Mouse (Mus musculus) yolk sac, embryonic 10.5 days (tissue): ENCODE data around the gene Atpaf2.
A peak's percentile ranks its signal among the peaks of the same experiment; 100 is the strongest.
"Not testable (repeated sequence)": the region's sequence is repeated elsewhere in the genome, so short reads cannot be mapped to it uniquely, and the experiment has no call there.

Experiments
- DNase-seq: peaks from one replicate; pipeline ENCODE4 v3.0.0-alpha.2; 2017; ENCODE audit warnings: low spot score

The Atpaf2 gene

DNA sequence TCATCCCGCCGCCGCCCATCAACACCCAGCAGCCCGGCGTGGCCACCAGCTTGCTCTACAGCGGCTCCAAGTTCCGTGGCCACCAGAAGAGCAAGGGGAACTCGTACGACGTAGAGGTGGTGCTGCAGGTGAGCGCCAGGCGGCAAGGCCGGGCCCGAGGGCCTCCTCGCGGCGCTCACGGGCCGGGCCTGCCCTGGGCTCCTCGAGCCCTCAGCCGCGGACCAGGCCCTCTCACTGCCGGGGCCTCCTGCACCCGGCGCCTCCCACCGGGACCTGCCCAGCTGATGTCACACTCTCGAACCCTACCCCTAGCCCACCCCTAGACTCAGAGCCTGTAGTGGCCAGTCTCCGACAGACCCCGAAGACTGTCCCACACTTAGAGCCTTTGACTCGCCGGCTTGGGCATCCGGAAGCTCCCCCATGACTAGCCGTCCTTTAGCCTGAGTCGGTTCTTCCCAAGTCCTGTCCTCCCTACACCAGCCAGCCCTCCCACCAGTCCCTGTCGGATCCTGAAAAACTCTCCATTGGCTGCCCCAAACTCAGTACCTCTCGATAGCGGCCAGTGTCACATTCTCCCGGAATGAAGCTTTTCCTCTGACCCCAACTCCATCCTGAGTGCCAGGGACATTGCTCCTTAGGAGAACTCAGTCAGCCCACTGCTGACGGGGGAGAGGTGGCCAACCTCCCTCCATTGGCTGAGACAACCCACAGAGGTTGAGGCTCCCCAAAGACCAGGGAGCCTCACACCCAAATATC is at the start of gene Atpaf2:
TSS of gene Atpaf2 (minus strand) at position 741 of the 756 bp plus-strand sequence.
- peak; percentile 15 for DNase-seq

DNA sequence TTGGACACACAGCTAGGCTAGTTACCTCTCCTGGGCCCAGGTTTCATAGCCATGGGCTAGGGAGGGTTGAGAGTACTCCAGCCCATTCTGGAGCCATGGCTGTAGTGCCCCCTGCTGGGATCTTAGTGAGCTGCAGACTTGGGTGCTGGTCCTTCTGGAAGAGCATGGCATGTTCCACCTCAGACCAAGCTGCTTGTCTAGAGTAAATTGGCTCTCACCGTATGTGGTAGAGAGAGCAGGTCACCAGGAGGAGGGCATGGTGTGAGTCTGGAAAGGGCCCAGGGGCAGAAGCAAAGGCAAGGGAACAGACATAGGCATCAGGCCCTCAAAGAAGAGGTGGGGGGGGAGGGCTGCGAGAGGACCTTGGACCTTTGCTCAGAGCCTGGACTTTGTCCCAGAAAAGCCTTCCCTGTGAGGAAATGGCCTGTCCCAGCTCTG is 47.7 kb upstream of the Atpaf2 start:
- DNase-seq: peak; percentile 83

DNA sequence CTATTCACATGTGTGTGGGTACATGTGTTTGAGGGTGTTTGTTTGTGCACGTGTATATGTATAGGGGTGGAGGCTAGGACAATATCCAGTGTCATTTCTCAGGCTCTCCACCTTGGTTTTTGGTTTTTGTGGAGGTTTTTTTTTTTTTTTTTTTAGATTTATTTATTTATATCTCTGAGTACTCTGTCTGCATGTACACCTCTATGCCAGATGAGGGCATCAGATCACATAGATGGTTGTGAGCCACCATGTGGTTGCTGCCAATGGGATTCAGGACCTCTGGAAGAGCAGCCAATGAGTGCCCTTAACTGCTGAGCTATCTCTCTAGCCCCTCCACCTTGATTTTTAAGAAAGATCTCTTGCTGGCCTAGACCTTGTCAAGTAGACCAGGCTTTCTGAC is 39.7 kb upstream of the Atpaf2 start:
- DNase-seq: no peak

DNA sequence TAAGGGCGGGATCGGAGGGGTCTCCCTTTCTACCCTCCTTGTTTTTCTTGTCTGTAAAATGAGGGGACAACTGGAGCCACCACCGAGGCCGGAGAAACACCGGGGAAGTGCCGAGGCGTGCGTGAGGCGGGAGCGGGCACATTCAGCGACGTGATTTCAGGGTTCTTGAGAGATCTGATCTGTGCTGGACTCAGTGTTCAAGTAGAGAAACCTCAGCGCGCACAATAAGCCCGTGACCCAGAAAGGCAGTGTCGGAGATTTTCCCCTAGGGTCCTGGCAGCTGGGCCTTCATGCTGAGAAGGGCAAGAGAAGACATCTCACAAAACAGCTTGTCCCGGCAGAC is 36.5 kb upstream of the Atpaf2 start:
- DNase-seq: no peak

DNA sequence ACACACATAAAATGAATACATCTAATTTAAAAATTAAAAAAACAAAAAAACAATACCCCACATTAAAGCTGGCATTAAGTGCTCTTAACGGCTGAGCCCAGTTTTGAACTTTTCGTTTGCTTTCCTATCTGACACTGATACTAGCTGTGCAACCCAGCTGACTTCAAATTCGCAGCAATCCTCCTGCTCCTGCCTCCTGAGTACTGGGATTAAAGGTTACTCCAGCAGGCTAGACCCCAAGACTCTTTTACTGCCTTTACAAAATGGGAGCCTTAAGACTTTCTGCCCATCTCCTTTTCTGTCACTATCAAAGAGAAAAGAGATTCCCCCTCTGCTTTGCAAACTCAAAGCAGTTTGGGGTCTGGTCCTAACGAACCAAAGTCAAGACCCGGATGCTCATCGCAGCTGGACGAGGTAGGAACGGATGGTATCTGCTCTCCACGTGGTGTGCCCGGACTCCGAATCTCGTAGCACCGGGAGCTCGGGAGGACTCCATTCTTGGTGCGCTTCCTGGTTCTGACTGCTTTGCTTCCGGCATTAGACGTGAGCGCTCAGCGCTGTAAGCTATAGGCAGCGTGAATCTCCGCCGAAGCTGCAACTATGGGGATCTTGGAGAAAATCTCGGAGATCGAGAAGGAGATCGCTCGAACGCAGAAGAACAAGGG is 36.0 kb upstream of the Atpaf2 start, which contains the start of gene Drg2:
TSS of gene Drg2 (plus strand) at position 512 of the 665 bp plus-strand sequence.
- DNase-seq: peak; percentile 89

DNA sequence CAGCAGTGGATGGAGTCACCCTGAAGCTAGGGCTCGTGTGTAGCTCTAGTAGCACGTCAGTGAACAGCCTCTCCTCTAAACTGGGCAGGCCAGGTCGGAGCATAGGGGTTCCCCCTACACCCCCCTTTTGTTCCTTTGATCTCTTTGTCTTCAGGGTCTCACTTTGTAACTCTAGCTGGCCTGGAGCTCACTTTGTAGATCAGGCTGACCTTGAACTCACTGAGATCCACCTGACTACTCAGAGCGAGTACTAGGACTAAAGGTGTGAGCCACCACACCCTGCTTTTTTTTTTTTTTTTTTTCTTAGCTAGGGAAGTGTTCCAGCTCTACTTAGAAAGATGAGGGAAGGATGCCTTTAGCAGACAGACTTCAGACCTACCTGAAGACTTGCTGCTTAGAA is 25.8 kb upstream of the Atpaf2 start:
- no peak for DNase-seq

DNA sequence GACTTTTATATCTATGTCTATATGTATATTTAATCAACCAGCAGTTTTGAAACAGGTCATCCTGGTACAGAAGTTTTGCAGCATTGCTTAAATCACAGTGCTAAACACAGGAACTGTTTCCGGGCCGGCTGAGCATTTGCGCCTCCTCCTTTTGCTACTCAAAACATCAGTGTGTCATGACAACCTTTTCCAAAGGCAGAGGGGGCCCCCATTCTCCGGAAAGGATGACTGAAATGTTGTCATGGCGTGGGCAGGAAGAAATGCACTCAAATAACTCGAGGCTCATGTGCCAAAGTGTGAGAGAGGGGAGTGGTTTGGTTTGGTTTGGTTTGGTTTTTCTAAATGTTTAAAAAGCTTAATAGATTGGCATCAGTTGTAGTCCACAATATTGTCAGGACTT is 24.6 kb upstream of the Atpaf2 start:
- DNase-seq: no peak

DNA sequence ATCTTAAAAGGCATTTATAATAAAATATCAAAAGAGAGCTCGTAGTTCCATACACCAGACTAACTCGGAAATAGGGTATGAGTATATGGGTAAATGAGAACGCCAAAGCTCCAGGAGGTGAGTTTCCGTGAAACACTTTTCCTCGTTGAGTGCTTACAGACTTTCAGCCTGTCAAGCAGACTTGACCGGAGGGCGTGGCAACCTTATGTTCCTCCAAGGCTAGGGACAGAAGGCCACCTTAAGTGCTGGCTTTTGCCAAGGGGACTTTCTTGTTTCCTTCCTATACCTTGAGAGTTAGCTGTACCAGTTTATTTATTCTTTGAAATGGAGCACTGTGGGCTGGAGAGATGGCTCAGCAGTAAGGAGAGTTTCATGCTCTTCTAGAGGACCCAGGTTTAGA is 21.9 kb upstream of the Atpaf2 start:
- DNase-seq: peak; percentile 19

DNA sequence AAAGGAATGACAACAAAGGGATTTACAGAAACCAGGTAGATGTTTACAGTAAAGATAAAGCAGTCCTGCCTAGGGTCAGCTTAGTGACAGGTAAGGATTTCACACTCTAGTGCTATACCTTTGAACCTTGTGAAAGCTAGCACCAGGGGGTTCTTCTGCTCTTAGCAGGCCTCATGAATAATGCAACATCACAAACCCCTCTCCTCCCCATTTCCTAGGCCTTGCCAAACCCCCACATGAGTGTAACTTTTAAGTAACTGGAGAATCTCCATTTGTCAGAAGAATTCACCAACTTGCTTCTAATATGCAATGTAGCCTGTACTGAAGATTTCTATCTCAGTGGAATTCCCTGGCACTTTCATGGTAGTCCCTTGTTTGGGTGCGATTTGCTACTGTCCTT is 21.4 kb upstream of the Atpaf2 start:
- DNase-seq: not testable (repeated sequence)

DNA sequence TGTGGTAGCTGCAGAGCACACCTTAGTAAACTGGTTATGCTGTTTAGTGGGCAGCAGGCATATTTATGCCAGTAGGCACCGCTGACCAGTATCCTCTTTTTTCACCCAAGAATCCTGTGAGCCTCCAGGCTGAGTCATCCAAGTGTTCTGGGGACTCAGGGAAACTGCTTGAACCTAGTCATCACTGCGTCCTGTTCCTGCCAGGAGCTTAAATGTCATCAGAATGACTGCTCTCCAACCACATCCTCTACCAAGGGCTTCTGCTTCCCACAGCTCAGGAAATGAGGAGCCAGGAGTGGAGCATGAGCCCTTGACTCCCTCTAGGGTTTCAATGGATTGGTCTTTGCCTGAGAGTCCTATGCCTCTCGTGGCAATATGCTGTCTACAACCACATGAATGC is 18.4 kb upstream of the Atpaf2 start:
- no peak for DNase-seq

DNA sequence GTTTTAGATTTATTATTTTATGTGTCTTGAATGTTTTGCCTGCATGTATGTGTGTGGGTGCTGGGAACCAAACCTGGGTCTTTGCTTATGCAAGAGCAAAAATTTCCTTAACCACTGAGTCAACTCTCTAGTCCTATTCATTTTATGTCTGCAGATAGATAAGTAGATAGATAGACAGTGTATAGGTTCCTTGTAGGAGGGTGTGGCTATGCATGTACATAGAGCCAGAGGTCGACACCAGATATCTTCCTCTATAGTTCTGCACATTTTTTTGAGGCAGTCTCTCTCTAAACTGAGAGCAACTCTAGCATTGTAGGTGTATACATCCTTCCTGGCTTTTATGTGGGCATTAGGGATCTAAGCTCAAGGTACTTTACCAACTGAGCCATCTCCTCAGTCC is 16.9 kb upstream of the Atpaf2 start:
- no peak for DNase-seq

DNA sequence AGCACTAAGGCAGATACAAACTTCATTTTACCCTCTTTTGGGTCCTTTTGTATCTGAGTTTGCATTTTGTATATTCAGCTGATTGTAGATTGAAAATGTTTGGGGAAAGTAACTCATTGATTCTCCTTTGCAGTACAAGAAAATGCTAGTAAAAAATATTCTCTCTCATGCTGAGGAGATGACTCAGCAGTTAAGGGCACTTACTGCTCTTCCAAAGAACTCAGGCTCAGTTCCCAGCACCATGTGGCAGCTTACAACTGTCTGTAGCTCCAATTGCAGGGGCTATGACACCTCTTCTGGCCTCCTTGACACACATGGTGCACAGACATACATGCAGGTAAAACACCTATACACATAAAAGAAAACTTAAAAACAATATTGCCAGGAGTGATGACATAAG is 15.2 kb upstream of the Atpaf2 start:
- no peak for DNase-seq

DNA sequence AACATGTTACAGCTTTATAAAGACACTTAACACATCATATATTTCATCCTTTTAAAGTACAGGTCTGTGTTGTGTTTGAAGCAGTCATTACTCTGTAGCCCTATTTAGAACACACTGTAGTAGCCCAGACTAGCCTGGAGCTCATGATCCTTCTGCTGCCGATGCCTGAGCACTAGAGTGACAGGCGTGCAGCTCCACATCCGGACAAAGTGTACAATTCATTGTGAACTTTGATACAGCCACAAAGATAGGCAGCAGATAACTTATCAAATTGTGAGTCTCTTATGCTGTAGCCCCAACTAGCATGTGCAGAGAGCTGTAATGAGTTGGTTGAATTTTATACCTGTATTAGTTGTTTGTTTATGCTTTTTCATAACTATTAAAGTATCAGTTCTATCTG is 9.4 kb upstream of the Atpaf2 start:
- DNase-seq: no peak

DNA sequence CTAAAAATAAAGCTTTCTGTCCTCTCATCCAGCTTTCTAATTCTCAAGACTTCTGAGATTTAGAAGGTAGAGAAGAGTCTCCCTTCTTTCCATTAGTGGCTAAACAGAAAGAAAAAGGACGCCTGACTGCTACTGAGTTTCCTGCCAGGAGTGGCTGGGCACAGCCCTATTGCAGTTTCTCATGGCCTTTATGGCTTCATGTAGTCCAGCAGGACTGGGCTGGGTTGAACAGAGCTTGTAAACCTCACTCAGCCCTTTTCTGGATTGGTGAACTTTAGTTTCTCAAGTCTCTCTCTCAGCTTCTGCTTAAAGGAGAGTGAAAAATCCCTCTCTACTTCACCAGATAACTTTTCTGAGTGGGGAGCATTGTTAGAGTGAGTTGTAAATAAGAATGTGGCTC is 8.2 kb upstream of the Atpaf2 start:
- no peak for DNase-seq

DNA sequence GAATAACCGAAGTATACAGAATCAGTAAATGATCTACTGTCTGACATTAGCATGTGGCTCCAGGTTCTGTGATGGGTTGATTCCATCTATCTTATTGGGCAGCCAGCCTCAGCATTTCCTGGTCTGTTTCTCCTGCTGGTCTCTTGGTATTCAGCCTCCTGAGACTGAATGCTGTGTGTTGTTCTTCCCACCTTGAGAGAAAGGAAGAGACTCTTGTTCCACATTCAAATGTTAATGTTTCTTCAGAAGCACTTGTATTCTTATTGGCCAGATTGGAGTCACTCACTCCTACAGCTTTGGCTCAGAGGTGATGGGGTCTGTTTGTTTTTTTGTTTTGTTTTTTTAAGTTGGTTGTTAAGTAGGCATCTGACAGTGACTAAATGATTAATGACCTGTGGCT is 4.7 kb upstream of the Atpaf2 start:
- no peak for DNase-seq

DNA sequence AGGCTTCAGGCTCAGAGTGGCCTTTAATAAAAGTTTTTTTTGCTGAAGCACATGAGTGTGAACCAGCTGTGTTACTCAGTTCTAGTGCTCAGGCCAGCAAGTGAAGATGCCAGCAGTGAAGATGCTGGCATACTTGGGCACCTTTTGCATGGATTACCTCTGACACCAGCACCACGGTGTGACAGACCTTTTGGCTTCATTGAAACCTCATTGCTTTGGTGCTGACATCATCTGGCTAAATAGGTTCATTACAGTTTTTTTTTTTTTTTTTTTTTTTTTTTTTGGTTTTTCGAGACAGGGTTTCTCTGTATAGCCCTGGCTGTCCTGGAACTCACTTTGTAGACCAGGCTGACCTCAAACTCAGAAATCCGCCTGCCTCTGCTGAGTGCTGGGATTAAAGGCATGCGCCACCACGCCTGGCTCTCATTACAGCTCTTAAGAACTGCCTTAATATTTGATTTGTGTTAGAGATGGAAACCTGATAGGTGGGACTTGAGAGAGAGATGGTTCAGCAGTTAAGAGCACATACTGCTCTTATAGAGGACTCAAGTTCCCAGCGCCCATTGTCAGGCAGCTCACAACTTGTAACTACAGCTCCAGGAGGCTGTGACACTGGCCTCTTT is 3.9 kb upstream of the Atpaf2 start:
- no peak for DNase-seq

DNA sequence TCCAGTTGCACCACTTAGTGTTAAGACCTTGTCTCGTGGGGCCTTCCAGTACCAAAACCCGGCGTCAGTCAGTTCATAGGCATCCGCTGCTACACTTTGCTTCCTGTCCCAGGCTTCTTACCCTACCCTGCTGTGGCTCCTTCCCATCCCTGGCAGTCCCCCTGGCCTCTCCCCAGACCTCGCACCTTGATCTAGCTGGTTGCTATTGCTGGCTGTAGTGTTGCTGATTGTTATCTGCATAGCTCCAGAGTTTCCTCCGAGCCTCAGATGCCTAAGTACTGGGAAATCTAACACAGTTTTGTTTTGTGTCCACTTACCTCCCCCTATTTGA is 181 bp upstream of the Atpaf2 start:
- DNase-seq: no peak

DNA sequence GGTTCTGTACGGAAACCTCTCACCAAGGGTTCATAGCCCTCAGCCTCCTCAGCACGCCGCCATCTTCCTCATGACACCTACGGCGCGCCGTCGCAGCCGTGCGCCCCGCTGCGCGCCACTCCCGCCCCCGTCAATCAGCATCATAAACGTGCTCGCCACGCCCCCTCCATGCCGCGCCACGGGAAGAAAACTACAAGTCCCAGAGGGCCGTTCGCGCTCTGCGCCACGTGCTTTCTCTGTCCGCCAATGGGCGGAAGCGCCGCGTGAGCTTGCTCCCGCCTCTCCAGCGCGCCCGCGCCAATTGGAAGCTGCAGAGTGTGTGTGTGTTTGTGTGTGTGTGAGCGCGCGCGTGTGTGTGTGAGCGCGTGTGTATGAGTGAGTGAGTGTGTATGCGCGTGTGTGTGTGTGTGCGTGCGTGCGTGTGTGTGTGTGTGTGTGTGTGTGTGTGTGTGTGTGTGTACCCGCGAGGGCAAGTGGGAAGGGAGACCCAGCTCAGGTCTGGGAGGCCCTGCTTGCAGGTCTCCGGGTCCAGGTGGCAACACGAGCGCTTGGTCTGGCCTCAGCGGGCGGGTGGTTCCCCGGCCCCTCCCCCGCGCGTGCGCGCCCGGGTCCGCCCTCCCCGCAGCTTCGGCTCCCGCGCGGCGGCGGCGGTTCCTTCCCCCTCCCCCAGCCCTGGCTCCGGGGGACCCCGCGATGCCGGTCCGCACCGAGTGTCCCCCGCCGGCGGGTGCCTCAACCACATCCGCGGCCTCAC is 1.1 kb downstream of the Atpaf2 start, which contains the start of gene Gid4:
TSS of gene Gid4 (plus strand) at position 183 of the 754 bp plus-strand sequence.
- peak; percentile 99 for DNase-seq

DNA sequence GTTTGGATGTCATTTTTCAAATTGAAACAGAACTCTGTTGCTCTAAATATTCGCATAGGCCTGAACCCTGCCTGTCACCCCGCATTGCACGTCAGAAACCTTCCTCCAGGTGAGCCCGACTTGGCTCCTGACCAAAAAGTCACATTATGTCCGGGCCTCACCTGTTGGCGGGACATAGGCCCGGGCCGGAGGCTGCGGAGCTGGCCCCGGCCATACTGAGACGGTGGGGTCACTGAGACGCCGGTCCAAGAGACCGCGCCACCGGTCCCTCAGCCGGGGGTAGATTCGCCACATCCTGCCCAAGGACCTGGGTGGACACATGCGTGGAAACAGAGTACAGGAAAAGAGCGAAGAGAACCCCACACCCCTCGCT is 1.7 kb downstream of the Atpaf2 start:
- no peak for DNase-seq

DNA sequence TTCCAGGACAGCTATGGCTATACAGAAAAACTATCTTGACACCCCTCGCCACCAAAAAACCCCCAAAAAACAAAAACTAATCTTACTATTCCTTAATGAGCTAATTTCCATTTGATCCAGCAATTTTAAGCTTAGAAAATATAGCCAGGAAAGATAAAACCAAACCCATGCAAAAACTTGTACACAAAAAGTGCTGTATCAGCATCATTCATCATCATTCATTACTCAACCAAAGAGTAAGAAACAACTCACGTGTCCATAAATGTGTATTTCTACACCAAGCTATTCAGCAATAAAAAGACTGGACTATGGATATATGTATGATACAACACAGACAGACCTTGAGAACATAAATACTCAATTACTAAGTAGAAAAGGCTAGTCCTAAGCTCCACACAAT is 5.3 kb downstream of the Atpaf2 start:
- no peak for DNase-seq

DNA sequence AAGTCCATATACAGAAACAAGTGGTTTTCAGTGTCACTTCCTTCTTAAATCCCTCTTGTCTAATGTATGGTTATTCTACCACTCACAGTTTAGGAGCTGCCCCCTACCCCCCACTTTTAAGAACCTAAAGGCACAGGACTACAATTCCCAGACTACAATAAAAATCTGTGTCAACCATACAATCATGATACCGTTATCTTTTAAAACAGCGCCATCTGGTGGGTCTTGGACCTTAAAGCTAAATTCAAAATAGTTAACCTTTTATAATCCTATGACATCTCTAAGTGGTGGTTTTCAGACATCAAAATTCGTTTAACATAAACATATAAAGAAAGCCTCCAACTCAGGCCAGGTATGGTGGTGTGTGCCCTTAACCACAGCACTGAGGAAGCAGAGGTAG is 6.1 kb downstream of the Atpaf2 start:
- peak; percentile 20 for DNase-seq

DNA sequence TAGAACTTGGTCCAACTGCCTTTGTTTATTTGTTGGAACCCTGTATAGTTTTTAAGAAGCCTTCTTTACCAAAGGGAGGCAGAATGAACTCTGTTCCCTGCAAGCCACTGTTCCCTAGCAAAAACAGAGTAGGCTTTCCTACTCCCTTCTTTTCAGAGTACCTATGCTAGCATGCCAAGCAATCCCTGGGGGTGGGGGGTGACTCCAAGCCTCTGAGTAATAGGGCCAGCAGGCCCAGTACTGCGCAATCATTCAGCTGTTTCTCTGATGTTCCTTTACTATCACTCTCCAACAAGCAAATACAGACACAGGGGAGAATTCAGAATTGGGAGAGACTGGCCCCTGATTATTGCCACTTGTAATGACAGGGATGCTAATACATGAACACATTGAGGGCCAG is 11.7 kb downstream of the Atpaf2 start:
- DNase-seq: no peak

DNA sequence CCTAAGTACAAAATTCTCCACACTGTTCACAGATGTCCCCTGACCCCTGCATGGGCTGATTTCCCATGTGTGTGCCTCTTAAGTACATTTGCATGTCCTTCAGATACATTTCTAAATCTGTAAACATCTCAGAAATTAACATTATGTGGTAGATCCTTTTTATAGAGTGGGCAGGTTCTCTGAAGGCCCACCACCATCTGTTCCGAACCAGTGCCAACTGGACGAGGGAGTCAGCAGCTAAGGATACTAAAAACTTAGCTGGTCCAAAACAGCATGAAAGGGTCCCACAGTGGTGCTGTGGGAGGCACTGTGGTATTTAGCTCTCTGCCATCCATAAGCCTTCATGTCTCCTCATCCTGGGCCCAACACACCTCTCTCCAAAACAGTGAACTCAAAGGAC is 21.1 kb downstream of the Atpaf2 start:
- no peak for DNase-seq
